Mouse (Mus musculus) forebrain, postnatal 0 days (tissue): ENCODE results near the gene Gng7. TPM values are rescaled to one million over a fixed set of nuclear protein-coding genes. Genes with fewer than 3 reads are reported as not detected.

Experiments used
- ATAC-seq: fragments of 200-750 bp; cut with Nextera tagmentation; 2 replicates; pipeline ENCODE4 v1.8.0; 2017; ENCODE audit warnings: mild to moderate bottlenecking, moderate library complexity
- DNase-seq: peaks from one replicate; pipeline ENCODE4 v3.0.0-alpha.2; 2015
- H3K27ac ChIP-seq: fragments of 300-500 bp; sonication (generic); 2 replicates; pipeline ENCODE4 v1.5.1; 2014; ENCODE audit warnings: low read depth, mild to moderate bottlenecking, antibody characterized with exemption, low read length, moderate library complexity, mixed read lengths
- H3K27me3 ChIP-seq: fragments of 300-500 bp; sonication (generic); 2 replicates; pipeline ENCODE4 v1.6.1; 2014; ENCODE audit warnings: mild to moderate bottlenecking, low read length, mixed read lengths; ENCODE audit not compliant: insufficient read depth
- H3K36me3 ChIP-seq: fragments of 300-500 bp; sonication (generic); 2 replicates; pipeline ENCODE4 v1.6.1; 2014; ENCODE audit warnings: mild to moderate bottlenecking, moderate library complexity; ENCODE audit not compliant: insufficient read depth
- H3K4me1 ChIP-seq: fragments of 300-500 bp; sonication (generic); 2 replicates; pipeline ENCODE4 v1.6.1; 2014; ENCODE audit warnings: antibody characterized with exemption; ENCODE audit not compliant: insufficient read depth
- H3K4me2 ChIP-seq: fragments of 300-500 bp; sonication (generic); 2 replicates; pipeline ENCODE4 v1.6.1; 2014; ENCODE audit warnings: low read depth, mild to moderate bottlenecking, moderate library complexity
- H3K4me3 ChIP-seq: fragments of 300-500 bp; sonication (generic); 2 replicates; pipeline ENCODE4 v1.5.1; 2014; ENCODE audit warnings: low read depth, low read length, mixed read lengths
- H3K9ac ChIP-seq: fragments of 300-500 bp; sonication (generic); 2 replicates; pipeline ENCODE4 v1.6.1; 2014; ENCODE audit warnings: mild to moderate bottlenecking
- H3K9me3 ChIP-seq: fragments of 300-500 bp; sonication (generic); 2 replicates; pipeline ENCODE4 v1.6.1; 2016; ENCODE audit warnings: low read length
- CTCF ChIP-seq: sonication (generic); IDR thresholded peaks from 2 replicates; pipeline ENCODE4 v1.5.1; 2016; ENCODE audit warnings: antibody characterized with exemption, control low read depth, low read depth
- WGBS: fragments of 180-500 bp; shearing (Covaris S2); extraction: QIAGEN DNeasy Blood & Tissue Kit; methylation state at CpG from one replicate; pipeline ENCODE4 v1.1.7; 2014; 5-methylcytosine and 5-hydroxymethylcytosine counted together
- polyA plus RNA-seq: library from polyadenylated mRNA; unstranded; fragments of >200 nt; fragmentation: Nextera tagmentation; extraction: Ambion mirVana; gene quantifications from 2 replicates; pipeline ENCODE4 v1.2.1, GENCODE M21; 2015
- total RNA-seq: library from RNA; depleted of rRNA; stranded (reverse); fragments of >200 nt; gene quantifications from 2 replicates; pipeline ENCODE4 v1.2.3, GENCODE M21; 2014

The Gng7 gene
- total and polyA plus RNA-seq, 2 experiments from 2014 or later, result 64.5 to 85.7 TPM

GRCm38 (mm10) chr10:80914253-80914656 lies 100.5 kb downstream of the Gng7 start:
- 92% methylated on average over 5 of the region's 5 CpGs for WGBS
- Histone ChIP-seq H3K36me3 (peaks cover 34% of the 10 kb centered on the region), H3K4me1 (0 out of 2 replicates have a peak, but pooled peaks cover 6% of the 10 kb centered on the region), H3K9me3 (no peaks in the 10 kb centered on the region), H3K4me2 (no peak overlapping the region), H3K9ac (no peak overlapping the region), H3K4me3 (no peak overlapping the region), H3K27ac (no peak overlapping the region), H3K27me3 (no peaks in the 10 kb centered on the region)
- TF ChIP-seq CTCF, result no peak
- ATAC-seq, result no peak
- no peak for DNase-seq

DNA sequence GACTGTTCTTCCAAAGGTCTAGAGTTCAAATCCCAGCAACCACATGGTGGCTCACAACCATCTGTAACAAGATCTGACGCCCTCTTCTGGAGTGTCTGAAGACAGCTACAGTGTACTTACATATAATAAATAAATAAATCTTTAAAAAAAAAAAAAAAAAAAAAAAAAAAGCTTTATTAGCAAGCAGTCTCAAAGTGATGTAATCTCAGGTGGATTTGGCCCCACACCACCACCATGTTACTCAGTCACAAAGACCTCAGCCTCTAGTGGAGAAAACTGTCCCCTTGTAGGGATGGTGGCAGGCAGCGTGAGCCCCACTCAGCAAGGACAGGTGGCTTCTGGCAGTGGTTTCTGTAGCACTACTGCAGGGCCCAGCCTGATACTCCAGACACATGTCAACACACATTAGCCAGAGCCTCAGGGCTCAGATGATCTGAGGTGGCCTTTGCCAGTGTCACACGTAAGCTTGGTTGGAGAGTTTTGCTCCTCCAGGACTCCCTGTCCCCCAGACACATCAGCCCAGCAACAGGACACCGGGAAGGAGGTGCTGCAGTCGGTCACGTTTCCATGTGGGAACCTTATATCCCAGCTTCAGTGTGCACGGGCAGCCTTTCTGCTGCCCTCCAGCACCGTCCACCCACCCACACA lies 101.3 kb downstream of the Gng7 start:
- Histone ChIP-seq H3K9ac (no peak overlapping the region), H3K36me3 (peaks cover 42% of the 10 kb centered on the region), H3K4me2 (no peak overlapping the region), H3K9me3 (no peaks in the 10 kb centered on the region), H3K4me1 (0 out of 2 replicates have a peak, but pooled peaks cover 6% of the 10 kb centered on the region), H3K27me3 (no peaks in the 10 kb centered on the region), H3K27ac (no peak overlapping the region), H3K4me3 (no peak overlapping the region)
- TF ChIP-seq CTCF, result no peak
- ATAC-seq, result no peak
- 94% methylated on average over 7 of the region's 8 CpGs for WGBS
- no peak for DNase-seq

DNA sequence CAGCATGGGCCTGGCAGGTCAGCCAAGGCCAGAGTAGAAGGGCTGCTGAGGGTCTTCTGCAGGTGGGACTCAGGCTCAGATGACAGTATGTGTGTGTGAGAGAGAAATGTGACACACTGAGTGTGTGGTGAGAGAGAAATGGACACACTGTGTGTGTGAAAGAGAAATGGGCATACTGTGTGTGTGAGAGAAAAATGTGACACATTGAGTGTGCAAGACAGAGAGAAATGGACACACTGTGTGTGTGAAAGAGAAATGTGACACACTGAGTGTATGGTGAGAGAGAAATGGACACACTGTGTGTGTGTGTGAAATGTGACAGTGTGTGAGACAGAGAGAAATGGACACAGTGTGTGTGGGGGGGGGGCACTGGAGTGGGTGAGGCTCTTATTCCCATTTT lies 102.9 kb downstream of the Gng7 start:
- Histone ChIP-seq H3K4me1 (0 out of 2 replicates have a peak, but pooled peaks cover 6% of the 10 kb centered on the region), H3K36me3 (peaks cover 57% of the 10 kb centered on the region), H3K9me3 (no peaks in the 10 kb centered on the region), H3K27me3 (no peaks in the 10 kb centered on the region), H3K4me2 (no peak overlapping the region), H3K9ac (no peak overlapping the region), H3K4me3 (no peak overlapping the region), H3K27ac (no peak overlapping the region)
- DNase-seq, result no peak
- TF ChIP-seq CTCF, result no peak
- ATAC-seq, result no peak

DNA sequence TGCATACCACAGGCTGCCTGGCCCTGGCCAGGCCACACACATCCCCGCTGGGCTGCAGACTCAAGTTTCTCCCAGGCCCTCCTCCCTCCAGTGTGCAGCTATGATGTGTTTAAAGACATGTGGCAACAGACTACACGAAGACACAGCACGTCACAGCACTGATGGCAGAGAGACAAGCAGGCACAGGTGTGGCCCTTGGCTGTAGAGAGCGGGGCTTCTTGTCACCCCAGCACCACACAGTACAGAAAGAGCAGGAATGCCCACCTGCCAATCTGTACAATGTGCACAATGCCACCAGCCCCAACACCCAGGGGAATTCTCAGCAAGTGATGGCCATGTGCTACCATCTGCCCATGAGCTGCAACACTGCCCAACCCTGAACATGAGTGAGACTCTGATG lies 103.4 kb downstream of the Gng7 start:
- H3K36me3 ChIP-seq, result peaks cover 59% of the 10 kb centered on the region
- no peak overlapping the region for H3K9ac ChIP-seq
- no peaks in the 10 kb centered on the region for H3K9me3 ChIP-seq
- TF ChIP-seq CTCF, result no peak
- ATAC-seq, result no peak
- no peak overlapping the region for H3K27ac ChIP-seq
- WGBS, result 91% methylated on average over 4 of the region's 4 CpGs
- no peaks in the 10 kb centered on the region for H3K27me3 ChIP-seq
- no peak overlapping the region for H3K4me3 ChIP-seq
- H3K4me2 ChIP-seq, result no peak overlapping the region
- no peak for DNase-seq
- 0 out of 2 replicates have a peak, but pooled peaks cover 1% of the 10 kb centered on the region for H3K4me1 ChIP-seq

DNA sequence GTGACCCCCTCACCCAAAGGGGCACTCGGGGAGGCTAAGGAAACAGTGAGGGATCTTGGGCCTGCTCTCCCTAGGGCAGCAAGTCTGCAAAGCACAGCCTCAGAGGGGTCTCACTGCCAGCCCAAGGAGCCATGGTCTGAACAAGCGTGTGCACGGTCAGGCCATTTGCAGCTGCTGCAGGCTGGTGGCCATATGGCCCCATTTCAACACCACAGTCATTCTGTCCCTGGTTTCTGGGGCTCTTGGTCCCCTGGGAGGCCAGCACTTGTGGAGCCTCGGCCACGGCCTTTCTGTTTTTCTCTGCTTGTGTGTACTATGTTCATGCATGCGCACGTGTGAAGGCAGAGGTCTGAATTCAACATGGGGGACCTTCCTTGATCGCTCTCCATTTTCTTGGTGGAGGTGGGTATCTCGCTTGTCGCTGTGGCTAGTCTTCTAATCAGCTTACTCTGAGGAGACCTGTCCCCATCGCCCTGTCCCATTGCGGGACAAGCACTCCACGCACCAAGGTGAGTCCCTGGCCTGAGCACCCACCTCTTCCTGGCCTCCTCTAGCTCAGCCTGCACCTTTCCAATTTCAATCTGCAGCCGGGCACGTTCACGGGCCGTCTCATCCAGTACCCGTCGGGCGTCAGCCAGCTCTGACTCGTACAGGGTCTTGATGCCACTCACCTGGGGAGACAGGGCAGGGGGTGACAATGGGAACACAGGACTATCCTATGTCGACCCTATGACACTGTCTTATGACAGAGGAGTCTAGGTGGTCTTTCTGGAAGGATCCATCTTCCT lies 105.2 kb downstream of the Gng7 start:
- ATAC-seq, result no peak
- 96% methylated on average over 22 of the region's 22 CpGs for WGBS

DNA sequence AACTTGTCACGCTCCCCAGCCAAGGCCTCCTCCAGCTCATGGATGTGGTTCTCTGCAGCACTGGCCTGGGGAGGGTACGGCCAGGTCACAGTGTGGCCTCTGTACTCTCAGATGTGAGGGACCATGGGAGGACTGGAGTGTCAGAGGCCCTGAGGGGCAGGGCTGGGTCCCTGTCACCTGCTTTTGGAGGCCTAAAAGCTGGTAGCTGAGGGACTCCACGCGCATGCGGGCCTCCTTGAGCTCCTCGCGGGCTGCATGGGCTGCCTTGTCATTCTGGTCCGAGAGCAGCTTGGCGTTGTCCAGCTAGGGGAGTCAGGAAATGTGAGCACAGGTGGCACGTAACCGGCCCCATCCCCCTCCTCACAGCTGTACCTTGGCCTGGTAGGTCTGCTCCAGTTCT lies 110.0 kb downstream of the Gng7 start:
- TF ChIP-seq CTCF, result no peak
- H3K9ac ChIP-seq, result no peak overlapping the region
- no peak overlapping the region for H3K4me2 ChIP-seq
- peaks cover 3% of the 10 kb centered on the region for H3K4me1 ChIP-seq
- ATAC-seq, result no peak
- H3K9me3 ChIP-seq, result no peaks in the 10 kb centered on the region
- 95% methylated on average over 11 of the region's 11 CpGs for WGBS
- no peak overlapping the region for H3K27ac ChIP-seq
- DNase-seq, result no peak
- H3K27me3 ChIP-seq, result no peaks in the 10 kb centered on the region
- H3K36me3 ChIP-seq, result peaks cover 72% of the 10 kb centered on the region
- H3K4me3 ChIP-seq, result no peak overlapping the region

More for the DNA sequence above, 105.2 kb downstream of the Gng7 start:
- Histone ChIP-seq H3K9me3 (no peaks in the 10 kb centered on the region), H3K36me3 (peaks cover 75% of the 10 kb centered on the region), H3K4me1 (no peaks in the 10 kb centered on the region), H3K9ac (no peak overlapping the region), H3K4me3 (no peak overlapping the region), H3K27me3 (no peaks in the 10 kb centered on the region), H3K27ac (no peak overlapping the region), H3K4me2 (no peak overlapping the region)
- no peak for TF ChIP-seq CTCF
- no peak for DNase-seq

GRCm38 (mm10) chr10:80904004-80904693 lies 110.6 kb downstream of the Gng7 start:
- no peak for TF ChIP-seq CTCF
- H3K9me3 ChIP-seq, result no peaks in the 10 kb centered on the region
- no peak overlapping the region for H3K9ac ChIP-seq
- peaks cover 67% of the 10 kb centered on the region for H3K36me3 ChIP-seq
- no peak overlapping the region for H3K4me2 ChIP-seq
- no peak overlapping the region for H3K4me3 ChIP-seq
- peaks cover 6% of the 10 kb centered on the region for H3K4me1 ChIP-seq
- no peak for ATAC-seq
- DNase-seq, result no peak
- no peaks in the 10 kb centered on the region for H3K27me3 ChIP-seq
- H3K27ac ChIP-seq, result no peak overlapping the region
- 89% methylated on average over 28 of the region's 28 CpGs for WGBS
